ENCODE assay signal across 9 mouse cellular contexts in the genomic region with DNA sequence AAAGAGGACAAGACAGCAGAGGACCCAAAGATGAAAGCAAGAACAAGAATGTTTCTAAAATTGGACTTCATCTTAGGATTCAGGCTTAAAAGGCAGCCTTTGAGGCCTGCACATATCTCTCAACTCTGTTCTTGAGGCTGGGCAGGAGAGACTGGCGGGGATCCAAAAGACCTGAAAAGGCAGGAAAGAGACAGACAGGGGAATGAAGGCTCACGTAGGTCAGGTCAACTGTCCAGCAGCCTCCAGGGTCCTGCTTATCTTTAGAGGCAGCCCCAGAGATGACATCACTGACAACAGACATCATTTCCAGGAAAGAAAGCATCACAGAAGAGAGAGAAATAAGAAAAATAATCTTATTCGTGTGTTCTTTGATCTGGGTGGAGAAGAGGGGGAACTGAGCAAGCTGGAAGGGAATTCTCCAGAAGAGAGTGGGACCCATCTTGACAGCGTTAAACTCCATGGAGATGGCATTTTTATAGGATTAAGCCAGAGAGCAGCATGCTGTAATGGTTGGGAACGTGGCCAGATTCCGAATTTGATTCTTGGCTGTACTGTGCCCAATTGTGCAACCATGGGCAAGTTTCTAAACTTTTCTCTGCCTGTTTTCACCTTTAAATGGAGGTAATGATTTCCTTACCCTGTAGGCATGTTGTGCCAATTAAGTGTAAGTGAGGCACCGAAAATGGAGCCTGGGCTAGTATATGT.
DNase-seq lines count a peak whose midpoint lies in the region; ATAC-seq and TF ChIP-seq lines count a peak whose summit lies in the region.
"Had no signal": no experiment of that assay in that cellular context is flagged by ENCODE, and none has a peak within 500 bp of the region (broad histone marks: within the 10 kb centered on the region; RNA-seq: fewer than 3 reads in every experiment).

No protein-coding gene starts in this region.

- no peak overlapping the region for H3K9ac ChIP-seq in midbrain, postnatal 0 days (replicated peaks; ENCODE audit: low read length, poor library complexity, severe bottlenecking)

- H3K27me3 ChIP-seq in midbrain, postnatal 0 days (ENCODE audit: insufficient read depth, low read length) = no peaks in the 10 kb centered on the region

- no peak for DNase-seq in frontal cortex, postnatal 10 days (ENCODE audit: low spot score in 2 of 2)
- DNase-seq in lung, postnatal 14 days = peak; percentile 2
- no peak for DNase-seq in lung, postnatal 10 days
- DNase-seq in cerebellum, adult 9-10 months = peak; percentile 79
- DNase-seq in midbrain, postnatal 0 days (ENCODE audit: low spot score) = peak; percentile 60
- no peak for DNase-seq in T-cell, adult 2 months (ENCODE audit: low spot score)
- no peak for DNase-seq in thymus, postnatal 25 days
- DNase-seq: spleen, adult 18-20 months had no signal

- H3K4me1 ChIP-seq in midbrain, postnatal 0 days (ENCODE audit: insufficient read depth, low read length) = no peaks in the 10 kb centered on the region; the same call in 1 of the 2 replicates

- no peaks in the 10 kb centered on the region for H3K36me3 ChIP-seq in midbrain, postnatal 0 days (ENCODE audit: insufficient read depth, low read length)

- H3K4me3 ChIP-seq in midbrain, postnatal 0 days (ENCODE audit: low read depth, low read length) = no peak overlapping the region

- H3K27ac ChIP-seq in midbrain, postnatal 0 days (ENCODE audit: low read depth, low read length) = 0 out of 2 replicates have a peak overlapping the region, but pooled peaks have one; percentile 26

- peak; percentile 58 for ATAC-seq in frontal cortex, adult (ENCODE audit: low TSS enrichment)
- no peak for ATAC-seq in midbrain, postnatal 0 days (ENCODE audit: low FRiP score)

- no peak for TF ChIP-seq CTCF in midbrain, postnatal 0 days (IDR thresholded peaks at IDR 0.05)

- H3K9me3 ChIP-seq in midbrain, postnatal 0 days (ENCODE audit: low read length) = no peaks in the 10 kb centered on the region

- WGBS in midbrain, postnatal 0 days = 52% methylated on average over 7 of the region's 7 CpGs

- no peak overlapping the region for H3K4me2 ChIP-seq in midbrain, postnatal 0 days (ENCODE audit: low read depth, low read length, poor library complexity, severe bottlenecking)

Comparison
In these comparisons a context has a peak if more than half of its experiments do, and no peak if none do; other contexts are left out.
1. DNase-seq: peak in lung, postnatal 14 days (single experiment), cerebellum, adult 9-10 months (single experiment) and midbrain, postnatal 0 days (single experiment); none in frontal cortex, postnatal 10 days (0 of 2), lung, postnatal 10 days (single experiment), T-cell, adult 2 months (single experiment) and thymus, postnatal 25 days (single experiment).